Comparison of ENCODE assay signal across 16 mouse cellular contexts in the genomic region with DNA sequence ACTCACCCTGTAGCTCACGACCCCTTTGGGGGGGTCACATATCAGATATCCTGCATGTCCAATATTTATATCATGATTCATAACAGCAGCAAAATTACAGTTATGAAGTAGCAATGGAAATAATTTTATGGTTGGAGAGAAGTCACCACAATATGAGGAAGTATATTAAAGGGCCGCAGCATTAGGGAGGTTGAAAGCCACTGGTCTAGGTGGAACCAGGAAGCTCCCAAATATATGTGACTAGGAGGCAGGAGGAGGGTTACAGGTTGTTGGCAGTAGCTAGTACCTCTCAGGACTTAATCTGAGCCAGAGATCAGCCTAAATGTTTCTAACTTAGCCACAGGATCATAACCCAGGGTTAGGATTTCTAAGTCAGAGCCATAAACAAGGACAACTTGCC.
"Had no signal": no experiment of that assay in that cellular context is flagged by ENCODE, and none has a peak within 500 bp of the region (broad histone marks: within the 10 kb centered on the region; RNA-seq: fewer than 3 reads in every experiment).

No protein-coding gene starts in this region.

- DNase-seq: lung, adult 18-20 months; lung, embryonic 14.5 days; lung, postnatal 10 days; lung, postnatal 4 days; midbrain, embryonic 14.5 days; right cerebral cortex, postnatal 14 days; thymus, adult 2 months; thymus, postnatal 36 days had no signal

- H3K9ac ChIP-seq: lung, embryonic 14.5 days; midbrain, embryonic 12.5 days; neural tube, embryonic 13.5 days; neural tube, embryonic 15.5 days; stomach, embryonic 15.5 days had no signal

- H3K27me3 ChIP-seq: midbrain, embryonic 12.5 days; neural tube, embryonic 15.5 days; stomach, embryonic 15.5 days had no signal

- H3K9me3 ChIP-seq: midbrain, embryonic 10.5 days; midbrain, embryonic 12.5 days; neural tube, embryonic 13.5 days; neural tube, embryonic 15.5 days; stomach, embryonic 15.5 days had no signal

- H3K4me3 ChIP-seq: midbrain, embryonic 10.5 days; midbrain, embryonic 12.5 days; myocyte; neural tube, embryonic 13.5 days; neural tube, embryonic 15.5 days; stomach, embryonic 15.5 days had no signal

- H3K27ac ChIP-seq: midbrain, embryonic 10.5 days; midbrain, embryonic 12.5 days; neural tube, embryonic 15.5 days; stomach, embryonic 15.5 days; stomach, postnatal 0 days had no signal

- ATAC-seq: midbrain, embryonic 16.5 days had no signal

- H3K4me2 ChIP-seq: lung, embryonic 14.5 days; midbrain, embryonic 12.5 days; neural tube, embryonic 13.5 days; neural tube, embryonic 15.5 days; stomach, embryonic 15.5 days had no signal

- H3K36me3 ChIP-seq: midbrain, embryonic 10.5 days; midbrain, embryonic 12.5 days; neural tube, embryonic 13.5 days; neural tube, embryonic 15.5 days; stomach, embryonic 15.5 days had no signal
